Mouse (Mus musculus) adrenal gland, postnatal 36 days (tissue): ENCODE data around the gene Cntnap5a. TPM values are rescaled to one million over a fixed set of nuclear protein-coding genes. Genes with fewer than 3 reads are reported as not detected.

ENCODE experiments used
- DNase-seq, 2 experiments: peaks; one replicate each; pipeline ENCODE4 v3.0.0; 2021; ENCODE audit warnings: mixed read lengths in 1 of 2
- microRNA-seq: library from miRNA; unstranded; fragments of <30 nt; microRNA quantifications from one replicate; pipeline ENCODE4 v1.2.0, GENCODE M21; 2021
- total RNA-seq, 2 experiments: library from RNA; stranded (reverse); gene quantifications; 2 replicates each; pipeline ENCODE4 v1.2.3; 2021

Cntnap5a gene
- total RNA-seq, 2 experiments from 2014 or later, result 4.0 to 4.9 TPM

GRCm38 (mm10) chr1:116366806-116367205 is 682.2 kb downstream of the Cntnap5a start:
- DNase-seq, result no peak

- DNase-seq, result no peak
Measured at GRCm38 (mm10) chr1:116367572-116367971, 683.0 kb downstream of the Cntnap5a start.

- no peak for DNase-seq
Measured at GRCm38 (mm10) chr1:116370817-116371216, 686.3 kb downstream of the Cntnap5a start.

- DNase-seq, result no peak
Measured at GRCm38 (mm10) chr1:116373551-116373950, 689.0 kb downstream of the Cntnap5a start.

- DNase-seq, result no peak
Measured at GRCm38 (mm10) chr1:116392390-116392789, 707.8 kb downstream of the Cntnap5a start.

- peak; percentile 45 to 46 for DNase-seq
Measured at GRCm38 (mm10) chr1:116401996-116402656, 717.6 kb downstream of the Cntnap5a start.

- no peak for DNase-seq
Measured at GRCm38 (mm10) chr1:116409836-116410235, 725.3 kb downstream of the Cntnap5a start.

- DNase-seq, result no peak
Measured at GRCm38 (mm10) chr1:116428396-116428795, 743.8 kb downstream of the Cntnap5a start.

GRCm38 (mm10) chr1:116455115-116455717 is 770.7 kb downstream of the Cntnap5a start:
- no peak for DNase-seq

- DNase-seq, result peak; percentile 60 to 74
Measured at GRCm38 (mm10) chr1:116477703-116478102, 793.1 kb downstream of the Cntnap5a start.

GRCm38 (mm10) chr1:116488780-116489569 is 804.4 kb downstream of the Cntnap5a start:
- no peak for DNase-seq

GRCm38 (mm10) chr1:116577969-116578666 is 893.6 kb downstream of the Cntnap5a start:
- DNase-seq, result no peak

GRCm38 (mm10) chr1:116616272-116616671 is 931.7 kb downstream of the Cntnap5a start:
- DNase-seq, result no peak

Small RNA genes within 50 kb of the gene (microRNA-seq; reads per million reads assigned to microRNA genes)
- gene Gm23393, result not detected
